Mouse (Mus musculus): Measurements from ENCODE around the gene Ppp1r13l. TPM values are rescaled to one million over a fixed set of nuclear protein-coding genes. Genes with fewer than 3 reads are reported as not detected.

The Ppp1r13l gene
- polyA plus RNA-seq, 1 experiment = 5.9 TPM

GRCm38 (mm10) chr7:19376019-19376418 is 16.5 kb downstream of the Ppp1r13l start:
- 89% methylated on average over 4 of the region's 4 CpGs for WGBS
- H3K4me1 ChIP-seq (ENCODE audit: control insufficient read depth, insufficient read depth, low read length) = no peaks in the 10 kb centered on the region
- DNase-seq = no peak
- no peak for TF ChIP-seq POLR2A (IDR thresholded peaks at IDR 0.05; ENCODE audit: low read depth, low read length)
- TF ChIP-seq CTCF (conservative IDR thresholded peaks at IDR 0.05; ENCODE audit: insufficient read depth, insufficient read length, low read depth, low read length) = no peak
- H3K27ac ChIP-seq (ENCODE audit: insufficient read depth, low read depth, low read length) = no peak overlapping the region
- H3K4me3 ChIP-seq (ENCODE audit: insufficient read depth, low read depth, low read length) = no peak overlapping the region
- no peaks in the 10 kb centered on the region for H3K27me3 ChIP-seq (replicated peaks; ENCODE audit: control insufficient read depth, insufficient read depth, low read length)
- H3K36me3 ChIP-seq (ENCODE audit: control insufficient read depth, insufficient read depth, low read length) = no peaks in the 10 kb centered on the region

- no peaks in the 10 kb centered on the region for H3K4me1 ChIP-seq (ENCODE audit: control insufficient read depth, insufficient read depth, low read length)
- no peak for DNase-seq
- no peak for TF ChIP-seq POLR2A (IDR thresholded peaks at IDR 0.05; ENCODE audit: low read depth, low read length)
- TF ChIP-seq CTCF (conservative IDR thresholded peaks at IDR 0.05; ENCODE audit: insufficient read depth, insufficient read length, low read depth, low read length) = no peak
- H3K27ac ChIP-seq (ENCODE audit: insufficient read depth, low read depth, low read length) = no peak overlapping the region
- H3K4me3 ChIP-seq (ENCODE audit: insufficient read depth, low read depth, low read length) = no peak overlapping the region
- no peaks in the 10 kb centered on the region for H3K36me3 ChIP-seq (ENCODE audit: control insufficient read depth, insufficient read depth, low read length)
- H3K27me3 ChIP-seq (replicated peaks; ENCODE audit: control insufficient read depth, insufficient read depth, low read length) = no peaks in the 10 kb centered on the region
- 67% methylated on average over 8 of the region's 8 CpGs for WGBS
Measured at GRCm38 (mm10) chr7:19378049-19378448, 18.5 kb downstream of the Ppp1r13l start.

- no peaks in the 10 kb centered on the region for H3K27me3 ChIP-seq (replicated peaks; ENCODE audit: control insufficient read depth, insufficient read depth, low read length)
- no peak for TF ChIP-seq POLR2A (IDR thresholded peaks at IDR 0.05; ENCODE audit: low read depth, low read length)
- TF ChIP-seq CTCF (conservative IDR thresholded peaks at IDR 0.05; ENCODE audit: insufficient read depth, insufficient read length, low read depth, low read length) = no peak
- H3K4me3 ChIP-seq (ENCODE audit: insufficient read depth, low read depth, low read length) = peak within 1 kb of the TSS; percentile 98
- WGBS = 5% methylated on average over 48 of the region's 48 CpGs
- peak; percentile 99 for DNase-seq
- H3K36me3 ChIP-seq (ENCODE audit: control insufficient read depth, insufficient read depth, low read length) = no peaks in the 10 kb centered on the region
- no peaks in the 10 kb centered on the region for H3K4me1 ChIP-seq (ENCODE audit: control insufficient read depth, insufficient read depth, low read length)
- H3K27ac ChIP-seq (ENCODE audit: insufficient read depth, low read depth, low read length) = no peak within 1 kb of the TSS
Measured at GRCm38 (mm10) chr7:19381377-19382165, 22.0 kb downstream of the Ppp1r13l start, which contains the start of gene Ercc2. Ercc2 (plus strand) TSS chr7:19382010.

- Histone ChIP-seq H3K36me3 (ENCODE audit: control insufficient read depth, insufficient read depth, low read length) (no peaks in the 10 kb centered on the region), H3K27ac (ENCODE audit: insufficient read depth, low read depth, low read length) (no peak overlapping the region), H3K27me3 (replicated peaks; ENCODE audit: control insufficient read depth, insufficient read depth, low read length) (no peaks in the 10 kb centered on the region), H3K4me3 (ENCODE audit: insufficient read depth, low read depth, low read length) (peak overlapping the region; percentile 98), H3K4me1 (ENCODE audit: control insufficient read depth, insufficient read depth, low read length) (no peaks in the 10 kb centered on the region)
- TF ChIP-seq POLR2A (IDR thresholded peaks at IDR 0.05; ENCODE audit: low read depth, low read length) (no peak), CTCF (conservative IDR thresholded peaks at IDR 0.05; ENCODE audit: insufficient read depth, insufficient read length, low read depth, low read length) (0 out of 2 replicates have a peak, but pooled peaks have one; percentile 16)
- no peak for DNase-seq
- under 1% methylated on average over 37 of the region's 37 CpGs for WGBS
Measured at GRCm38 (mm10) chr7:19382166-19382541, 22.6 kb downstream of the Ppp1r13l start.

GRCm38 (mm10) chr7:19383708-19384107 is 24.2 kb downstream of the Ppp1r13l start:
- Histone ChIP-seq H3K36me3 (ENCODE audit: control insufficient read depth, insufficient read depth, low read length) (no peaks in the 10 kb centered on the region), H3K27ac (ENCODE audit: insufficient read depth, low read depth, low read length) (no peak overlapping the region), H3K4me3 (ENCODE audit: insufficient read depth, low read depth, low read length) (no peak overlapping the region), H3K27me3 (replicated peaks; ENCODE audit: control insufficient read depth, insufficient read depth, low read length) (no peaks in the 10 kb centered on the region), H3K4me1 (ENCODE audit: control insufficient read depth, insufficient read depth, low read length) (no peaks in the 10 kb centered on the region)
- DNase-seq = no peak
- no peak for TF ChIP-seq CTCF (conservative IDR thresholded peaks at IDR 0.05; ENCODE audit: insufficient read depth, insufficient read length, low read depth, low read length)
- TF ChIP-seq POLR2A (IDR thresholded peaks at IDR 0.05; ENCODE audit: low read depth, low read length) = no peak
- 87% methylated on average over 9 of the region's 9 CpGs for WGBS

- H3K36me3 ChIP-seq (ENCODE audit: control insufficient read depth, insufficient read depth, low read length) = no peaks in the 10 kb centered on the region
- no peak overlapping the region for H3K4me3 ChIP-seq (ENCODE audit: insufficient read depth, low read depth, low read length)
- TF ChIP-seq CTCF (conservative IDR thresholded peaks at IDR 0.05; ENCODE audit: insufficient read depth, insufficient read length, low read depth, low read length) = no peak
- TF ChIP-seq POLR2A (IDR thresholded peaks at IDR 0.05; ENCODE audit: low read depth, low read length) = no peak
Measured at GRCm38 (mm10) chr7:19388699-19389413, 29.3 kb downstream of the Ppp1r13l start.

GRCm38 (mm10) chr7:19394484-19394883 is 34.9 kb downstream of the Ppp1r13l start:
- Histone ChIP-seq H3K4me1 (ENCODE audit: control insufficient read depth, insufficient read depth, low read length) (no peaks in the 10 kb centered on the region), H3K4me3 (ENCODE audit: insufficient read depth, low read depth, low read length) (no peak overlapping the region), H3K27me3 (replicated peaks; ENCODE audit: control insufficient read depth, insufficient read depth, low read length) (no peaks in the 10 kb centered on the region), H3K36me3 (ENCODE audit: control insufficient read depth, insufficient read depth, low read length) (no peaks in the 10 kb centered on the region), H3K27ac (ENCODE audit: insufficient read depth, low read depth, low read length) (no peak overlapping the region)
- TF ChIP-seq CTCF (conservative IDR thresholded peaks at IDR 0.05; ENCODE audit: insufficient read depth, insufficient read length, low read depth, low read length) (no peak), POLR2A (IDR thresholded peaks at IDR 0.05; ENCODE audit: low read depth, low read length) (no peak)
- no peak for DNase-seq
- WGBS = 90% methylated on average over 8 of the region's 8 CpGs

More at GRCm38 (mm10) chr7:19388699-19389413, 29.3 kb downstream of the Ppp1r13l start:
- Histone ChIP-seq H3K27me3 (replicated peaks; ENCODE audit: control insufficient read depth, insufficient read depth, low read length) (no peaks in the 10 kb centered on the region), H3K27ac (ENCODE audit: insufficient read depth, low read depth, low read length) (no peak overlapping the region), H3K4me1 (ENCODE audit: control insufficient read depth, insufficient read depth, low read length) (no peaks in the 10 kb centered on the region)
- peak; percentile 11 for DNase-seq
- WGBS = 78% methylated on average over 10 of the region's 10 CpGs

All from kidney, adult 2 months (tissue).